12 mouse cellular contexts compared by ENCODE assay signal in the genomic region with DNA sequence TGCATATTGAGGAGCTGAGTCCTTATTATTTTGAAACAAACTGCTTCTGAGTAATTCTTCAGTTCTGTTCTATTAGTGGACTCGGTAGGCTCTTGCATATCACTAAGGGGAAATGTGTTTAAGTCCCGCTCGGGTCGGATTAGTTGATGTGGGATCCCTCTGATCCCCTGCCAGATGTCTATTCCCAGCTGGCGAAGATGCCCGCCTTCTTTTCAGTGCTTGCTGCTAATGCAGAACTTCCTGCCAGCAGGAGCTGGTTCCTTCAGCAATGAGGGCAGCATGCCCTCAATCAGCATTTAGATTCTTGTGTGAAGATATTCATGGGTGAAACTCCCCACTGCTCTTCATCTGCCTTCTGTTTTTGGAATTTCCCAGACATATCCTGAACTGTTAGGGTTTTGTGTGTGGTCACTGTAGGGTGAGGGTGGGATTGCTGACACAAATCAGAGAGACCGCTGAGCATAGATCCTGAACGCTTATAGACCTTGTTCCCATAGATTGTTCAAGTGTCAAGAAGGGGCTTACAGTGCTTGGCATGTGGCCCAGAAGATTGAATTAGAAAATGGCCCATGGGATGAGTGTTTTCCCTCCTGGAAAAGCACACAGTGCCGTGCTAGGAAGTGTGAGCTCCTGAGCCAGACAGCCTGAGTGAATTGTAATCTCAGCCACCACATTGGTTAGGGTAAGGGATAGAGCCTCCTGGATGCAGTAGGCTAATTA.
DNase-seq lines count a peak whose midpoint lies in the region; ATAC-seq and TF ChIP-seq lines count a peak whose summit lies in the region.
"Had no signal": no experiment of that assay in that cellular context is flagged by ENCODE, and none has a peak within 500 bp of the region (broad histone marks: within the 10 kb centered on the region; RNA-seq: fewer than 3 reads in every experiment).

No protein-coding gene starts in this region.

- no peaks in the 10 kb centered on the region for H3K36me3 ChIP-seq in heart, embryonic 12.5 days
- no peaks in the 10 kb centered on the region for H3K36me3 ChIP-seq in hindbrain, postnatal 0 days (ENCODE audit: insufficient read depth, low read length)
- no peaks in the 10 kb centered on the region for H3K36me3 ChIP-seq in heart, embryonic 11.5 days (ENCODE audit: control insufficient read depth, insufficient read depth, low read length)
- H3K36me3 ChIP-seq: liver, embryonic 13.5 days had no signal

- H3K4me3 ChIP-seq in heart, embryonic 12.5 days, result no peak overlapping the region
- H3K4me3 ChIP-seq in hindbrain, postnatal 0 days (ENCODE audit: low read length), result no peak overlapping the region
- H3K4me3 ChIP-seq in heart, embryonic 11.5 days (ENCODE audit: low read depth, low read length), result no peak overlapping the region
- H3K4me3 ChIP-seq: liver, embryonic 13.5 days had no signal

- no peaks in the 10 kb centered on the region for H3K9me3 ChIP-seq in heart, embryonic 12.5 days (replicated peaks)
- no peaks in the 10 kb centered on the region for H3K9me3 ChIP-seq in hindbrain, postnatal 0 days (ENCODE audit: low read length)
- no peaks in the 10 kb centered on the region for H3K9me3 ChIP-seq in heart, embryonic 11.5 days (replicated peaks; ENCODE audit: control insufficient read depth, low read length)
- H3K9me3 ChIP-seq: liver, embryonic 13.5 days had no signal

- peak; percentile 5 for DNase-seq in heart, postnatal 4 days
- peak; percentile 82 for DNase-seq in hindbrain, postnatal 0 days (ENCODE audit: low spot score)
- peak; percentile 51 to 90 for DNase-seq in left cerebral cortex, postnatal 25 days (ENCODE audit: low spot score in 2 of 2)
- peak; percentile 66 for DNase-seq in right cerebral cortex, postnatal 25 days
- DNase-seq in lung, postnatal 10 days, result no peak
- DNase-seq: B cell, adult 2 months; cerebellum, adult 8-10 months; gastrocnemius, postnatal 10 days; liver, embryonic 13.5 days had no signal

- H3K27me3 ChIP-seq in heart, embryonic 12.5 days (replicated peaks), result no peaks in the 10 kb centered on the region
- H3K27me3 ChIP-seq in hindbrain, postnatal 0 days (ENCODE audit: insufficient read depth, low read length), result no peaks in the 10 kb centered on the region
- no peaks in the 10 kb centered on the region for H3K27me3 ChIP-seq in heart, embryonic 11.5 days (ENCODE audit: control insufficient read depth, insufficient read depth, low read length)
- H3K27me3 ChIP-seq: liver, embryonic 13.5 days had no signal

- 46% methylated on average over 9 of the region's 9 CpGs for WGBS in heart, embryonic 12.5 days
- 31% methylated on average over 9 of the region's 9 CpGs for WGBS in hindbrain, postnatal 0 days
- 50% methylated on average over 9 of the region's 9 CpGs for WGBS in heart, embryonic 11.5 days (ENCODE audit: insufficient replicate concordance)

- TF ChIP-seq CTCF in hindbrain, postnatal 0 days (IDR thresholded peaks at IDR 0.05; ENCODE audit: low read depth), result no peak

- H3K9ac ChIP-seq in heart, embryonic 12.5 days, result no peak overlapping the region
- H3K9ac ChIP-seq in hindbrain, postnatal 0 days (replicated peaks; ENCODE audit: low read length), result no peak overlapping the region
- H3K9ac ChIP-seq in heart, embryonic 11.5 days (ENCODE audit: low read depth, low read length), result no peak overlapping the region
- H3K9ac ChIP-seq: liver, embryonic 13.5 days had no signal

- no peak overlapping the region for H3K27ac ChIP-seq in heart, embryonic 12.5 days (ENCODE audit: poor library complexity, severe bottlenecking)
- no peak overlapping the region; the same call in 1 of the 2 replicates for H3K27ac ChIP-seq in hindbrain, postnatal 0 days
- H3K27ac ChIP-seq in heart, embryonic 11.5 days (ENCODE audit: low read depth, low read length), result no peak overlapping the region
- H3K27ac ChIP-seq: liver, embryonic 13.5 days had no signal

- H3K4me1 ChIP-seq in heart, embryonic 12.5 days (replicated peaks), result no peaks in the 10 kb centered on the region
- no peaks in the 10 kb centered on the region for H3K4me1 ChIP-seq in hindbrain, postnatal 0 days (ENCODE audit: insufficient read depth, low read length)
- no peaks in the 10 kb centered on the region for H3K4me1 ChIP-seq in heart, embryonic 11.5 days (ENCODE audit: control insufficient read depth, insufficient read depth, low read length)
- H3K4me1 ChIP-seq: liver, embryonic 13.5 days had no signal

- no peak for ATAC-seq in heart, embryonic 12.5 days (ENCODE audit: insufficient number of reproducible peaks, low FRiP score)
- peak; percentile 91 for ATAC-seq in hindbrain, postnatal 0 days
- no peak for ATAC-seq in erythroblast, adult 5-6 weeks (replicated peaks; ENCODE audit: low FRiP score, poor library complexity, severe bottlenecking)
- ATAC-seq in heart, embryonic 11.5 days (replicated peaks; ENCODE audit: insufficient number of reproducible peaks, low FRiP score, low TSS enrichment), result no peak

- intact Hi-C loops in left cerebral cortex, postnatal 25 days (cut with DNase I), result loop anchor here (2.0 to 5.0 kb wide), 2 partner anchors 65 to 91 kb away; a partner anchor contains a TSS

- no peak overlapping the region for H3K4me2 ChIP-seq in heart, embryonic 12.5 days
- H3K4me2 ChIP-seq in hindbrain, postnatal 0 days (ENCODE audit: low read depth, low read length), result 0 out of 2 replicates have a peak overlapping the region, but pooled peaks have one; percentile 5
- no peak overlapping the region for H3K4me2 ChIP-seq in heart, embryonic 11.5 days
- H3K4me2 ChIP-seq: liver, embryonic 13.5 days had no signal
